Mouse (Mus musculus) gastrocnemius, postnatal 25 days (tissue): ENCODE measurements around the gene Hypk. TPM values are rescaled to one million over a fixed set of nuclear protein-coding genes. Genes with fewer than 3 reads are reported as not detected.

Source experiments
- DNase-seq: peaks from one replicate; pipeline ENCODE4 v3.0.0; 2022
- microRNA-seq, 2 experiments: library from miRNA; unstranded; fragments of <30 nt; microRNA quantifications; one replicate each; pipeline ENCODE4 v1.2.0; 2021; ENCODE audit warnings: borderline replicate concordance in 2 of 2
- total RNA-seq, 2 experiments: library from RNA; stranded (reverse); gene quantifications; 1 replicate in 1 of 2; 2 replicates in 1 of 2; pipeline ENCODE4 v1.2.3; 2021

The Hypk gene
- total RNA-seq, 2 experiments from 2014 or later, result 14.2 to 20.2 TPM

DNA sequence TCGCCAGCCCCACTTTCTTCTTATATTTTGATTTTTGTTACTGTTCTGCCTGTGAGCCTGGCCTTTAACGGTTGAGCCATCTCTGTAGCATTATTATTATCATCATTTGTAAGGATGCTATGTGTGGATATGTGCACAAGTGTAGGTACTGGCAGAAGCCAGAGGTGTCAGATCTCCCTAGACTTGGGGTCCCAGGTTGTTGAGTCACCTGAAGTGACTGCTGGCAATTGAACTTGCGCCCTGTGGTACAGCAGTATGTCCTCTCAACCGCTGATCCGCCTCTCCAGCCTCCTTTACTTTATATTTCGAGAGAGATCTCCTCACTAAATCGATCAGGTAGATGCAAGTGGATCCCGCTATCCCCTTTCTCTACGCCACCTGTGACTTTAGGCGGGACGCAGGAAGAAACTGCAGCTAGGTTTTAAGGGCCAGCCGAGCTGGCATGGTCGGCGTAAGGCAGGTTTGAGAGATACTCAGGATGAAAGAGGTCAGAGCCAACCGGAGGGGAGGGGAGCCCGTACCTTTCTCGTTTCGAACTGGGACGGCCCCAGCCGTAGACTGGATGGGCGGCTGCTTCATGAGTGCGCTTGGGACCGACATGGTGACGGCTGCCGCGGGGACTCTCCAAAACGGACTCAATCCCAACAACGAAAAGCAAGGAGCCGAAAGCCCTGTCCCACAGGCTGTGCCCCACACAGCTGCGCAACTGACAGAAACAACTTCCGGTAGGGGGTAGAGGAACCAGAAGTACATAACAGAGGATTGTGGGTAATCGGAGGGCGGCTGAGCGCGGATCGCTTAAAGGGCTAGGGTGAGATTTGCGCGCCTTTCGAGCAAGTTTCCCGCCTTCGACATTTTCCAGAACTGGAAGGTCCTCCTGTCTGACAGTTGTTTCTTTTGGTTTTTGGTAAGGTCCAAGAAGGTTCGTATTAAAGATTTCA lies 53.1 kb downstream of the Hypk start, which contains the start of the genes Mfap1a and Wdr76:
Gene Mfap1a (minus strand): TSS at position 724 of the 941 bp plus-strand sequence.
Gene Wdr76 (plus strand): TSS at position 782 of the 941 bp plus-strand sequence.
- DNase-seq, result peak; percentile 75

DNA sequence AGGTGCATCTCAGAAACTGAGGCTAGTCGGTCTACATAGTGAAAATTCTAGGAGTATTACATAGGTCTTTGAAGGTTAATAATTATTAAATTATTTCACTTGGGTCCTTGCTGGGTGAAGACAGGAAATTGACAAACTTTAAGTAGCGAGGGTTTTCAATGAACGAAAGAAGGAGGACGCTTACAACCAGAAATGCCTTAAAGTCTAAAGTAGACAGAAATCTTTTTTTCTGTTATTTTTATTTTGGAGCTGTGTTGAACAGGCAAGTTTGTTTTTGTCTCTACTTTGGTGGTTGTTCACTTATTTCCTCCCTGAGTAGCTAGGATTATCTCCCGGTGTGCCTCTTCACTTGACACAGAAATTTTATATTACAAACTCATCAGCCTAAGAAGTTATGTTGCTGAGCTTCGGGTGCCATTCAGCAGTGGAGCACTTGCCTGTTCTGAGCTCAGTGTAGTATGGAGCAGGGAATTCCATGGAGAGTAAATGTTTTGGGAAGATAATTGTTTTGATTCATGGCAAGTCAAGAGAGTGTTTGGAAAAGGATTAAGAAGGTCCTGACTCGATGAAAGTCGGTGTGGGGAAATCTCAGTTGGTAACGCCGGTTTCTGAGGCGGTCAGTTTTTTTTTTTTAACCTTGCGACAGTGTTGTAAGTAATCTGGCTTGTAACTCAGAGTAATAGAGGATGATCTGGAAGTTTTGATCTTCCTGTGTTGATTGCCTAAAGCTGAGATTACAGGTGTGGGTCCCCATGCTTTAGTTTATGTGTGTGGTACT lies 54.3 kb downstream of the Hypk start:
- DNase-seq, result no peak

DNA sequence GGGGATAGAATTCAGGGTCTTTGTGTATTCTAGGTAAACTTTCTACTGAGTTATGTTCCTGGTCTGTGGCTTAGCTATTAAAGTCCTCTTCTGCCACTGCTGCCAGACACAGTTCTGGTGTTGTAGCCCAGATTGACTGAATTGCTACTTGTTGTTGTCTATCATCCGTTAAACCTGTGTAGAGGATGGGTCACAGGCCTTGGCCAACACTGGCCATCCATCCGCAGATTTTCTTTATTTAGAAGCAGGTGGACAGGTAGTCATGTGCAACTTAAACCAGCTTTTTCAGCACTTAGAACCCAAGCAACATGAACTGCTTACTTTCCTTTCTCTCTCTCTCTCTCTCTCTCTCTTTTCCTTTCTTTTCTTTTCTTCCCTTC lies 54.9 kb downstream of the Hypk start:
- DNase-seq, result no peak

Small RNAs within 50 kb of the gene (microRNA-seq; reads per million reads assigned to microRNA genes)
- 0 reads per million in 2 experiments for gene Gm22953

Other genes starting within 250 kb of the Hypk start
- 10 to 100 TPM; 13.5 to 16.4 TPM for gene Trp53bp1, start 181.9 kb upstream of the Hypk start, total RNA-seq
- 1 to 10 TPM; 7.0 to 7.8 TPM for gene Map1a, start 163.7 kb upstream of the Hypk start, total RNA-seq
- gene Ppip5k1, start 97.9 kb upstream of the Hypk start, total RNA-seq, result 10 to 100 TPM; 65.1 to 69.9 TPM
- not detected for gene Ckmt1, start 95.6 kb upstream of the Hypk start, total RNA-seq
- under 1 TPM in 1 of 2 experiments, not detected in 1; 0.08 TPM for gene Strc, start 66.1 kb upstream of the Hypk start, total RNA-seq
- 10 to 100 TPM; 46.2 to 51.0 TPM for gene Pdia3, start 39.5 kb upstream of the Hypk start, total RNA-seq
- 1 to 10 TPM; 1.9 TPM for gene Catsper2, start 39.5 kb upstream of the Hypk start, total RNA-seq
- not detected for gene Ell3, start 9.0 kb upstream of the Hypk start, total RNA-seq
- 100 to 1,000 TPM; 315 to 360 TPM for gene Serf2, start 4.1 kb upstream of the Hypk start, total RNA-seq
- gene Serinc4, start 3.5 kb downstream of the Hypk start, total RNA-seq, result not detected
- 10 to 100 TPM; 18.0 to 20.6 TPM for gene Mfap1b, start 20.8 kb downstream of the Hypk start, total RNA-seq
- gene Mfap1a, start 53.4 kb downstream of the Hypk start, total RNA-seq, result 10 to 100 TPM; 13.2 to 13.9 TPM
- gene Wdr76, start 53.4 kb downstream of the Hypk start, total RNA-seq, result 1 to 10 TPM; 1.9 to 2.3 TPM